Mouse (Mus musculus) MEL (cell line): Measurements from ENCODE around the gene Fxn. TPM values are rescaled to one million over a fixed set of nuclear protein-coding genes. Genes with fewer than 3 reads are reported as not detected.

Experiments
- DNase-seq: peaks from one replicate; pipeline ENCODE4 v3.0.0; 2011; ENCODE audit warnings: low read depth, low spot score
- H3K27ac ChIP-seq: 2 replicates; pipeline ENCODE4 v1.5.1; 2012; ENCODE audit warnings: low read depth, mild to moderate bottlenecking, control low read depth, low read length, moderate library complexity; ENCODE audit not compliant: control insufficient read depth
- H3K27me3 ChIP-seq, 2 experiments: fragments of 150-350 bp in 1 of 2; sonication (generic) in 1 of 2; 2 replicates each; pipeline ENCODE4 v1.6.1; 2012; ENCODE audit warnings: low read length in 2 of 2, mild to moderate bottlenecking in 2 of 2, improper control_type of control experiment in 1 of 2, moderate library complexity in 1 of 2; ENCODE audit not compliant: insufficient read depth in 2 of 2, control insufficient read depth in 1 of 2
- H3K36me3 ChIP-seq, 2 experiments: 2 replicates each; pipeline ENCODE4 v1.6.1; 2012 to 2014; ENCODE audit warnings: low read length in 2 of 2, improper control_type of control experiment in 1 of 2, inconsistent platforms in 1 of 2, mild to moderate bottlenecking in 1 of 2; ENCODE audit not compliant: insufficient read depth in 2 of 2, control insufficient read depth in 1 of 2
- H3K4me1 ChIP-seq, 2 experiments: fragments of 150-350 bp in 1 of 2; sonication (generic) in 1 of 2; 2 replicates each; pipeline ENCODE4 v1.6.1; 2012; ENCODE audit warnings: low read length in 2 of 2, improper control_type of control experiment in 1 of 2, mild to moderate bottlenecking in 1 of 2; ENCODE audit not compliant: insufficient read depth in 2 of 2, control insufficient read depth in 1 of 2
- H3K4me3 ChIP-seq, 2 experiments: fragments of 150-350 bp in 1 of 2; sonication (generic) in 1 of 2; 2 replicates each; pipeline ENCODE4 v1.5.1; 2012; ENCODE audit warnings: low read depth in 2 of 2, low read length in 2 of 2, mild to moderate bottlenecking in 2 of 2, moderate library complexity in 2 of 2, control low read depth in 1 of 2, improper control_type of control experiment in 1 of 2; ENCODE audit not compliant: control insufficient read depth in 1 of 2, insufficient read depth in 1 of 2
- H3K79me2 ChIP-seq: 2 replicates; pipeline ENCODE4 v1.6.1; 2012; ENCODE audit warnings: mild to moderate bottlenecking, low read length, moderate library complexity; ENCODE audit not compliant: control insufficient read depth, poor library complexity, insufficient read depth
- H3K9ac ChIP-seq: 2 replicates; pipeline ENCODE4 v1.6.1; 2012; ENCODE audit warnings: low read depth, mild to moderate bottlenecking, control low read depth, low read length, moderate library complexity; ENCODE audit not compliant: control insufficient read depth, poor library complexity, severe bottlenecking
- H3K9me3 ChIP-seq: fragments of 150-350 bp; sonication (generic); replicated peaks from 2 replicates; pipeline ENCODE4 v1.6.1; 2012; ENCODE audit warnings: mild to moderate bottlenecking, low read length, improper control_type of control experiment, moderate library complexity; ENCODE audit not compliant: insufficient read depth
- BHLHE40 ChIP-seq: IDR thresholded peaks from 2 replicates; pipeline ENCODE4 v1.6.1; 2012; ENCODE audit warnings: low read depth, mild to moderate bottlenecking, inconsistent platforms, low read length, improper control_type of control experiment, borderline replicate concordance
- CHD2 ChIP-seq: IDR thresholded peaks from 2 replicates; pipeline ENCODE4 v1.6.1; 2011; ENCODE audit warnings: low read length, improper control_type of control experiment
- CTCF ChIP-seq, 3 experiments: IDR thresholded peaks in 2 of 3; conservative IDR thresholded peaks in 1 of 3; 2 replicates each; pipeline ENCODE4 v1.5.1; 2011 to 2012; ENCODE audit warnings: low read length in 3 of 3, low read depth in 2 of 3, mild to moderate bottlenecking in 2 of 3, improper control_type of control experiment in 1 of 3, inconsistent platforms in 1 of 3, mixed read lengths in 1 of 3, moderate library complexity in 1 of 3; ENCODE audit not compliant: control insufficient read depth in 1 of 3, insufficient read depth in 1 of 3, poor library complexity in 1 of 3, severe bottlenecking in 1 of 3
- ELF1 ChIP-seq: IDR thresholded peaks from 2 replicates; pipeline ENCODE4 v1.6.1; 2014; ENCODE audit warnings: low read depth, mild to moderate bottlenecking, inconsistent platforms, low read length, improper control_type of control experiment, moderate library complexity
- MAZ ChIP-seq: IDR thresholded peaks from 2 replicates; pipeline ENCODE4 v1.6.1; 2012; ENCODE audit warnings: low read depth, mild to moderate bottlenecking, inconsistent platforms, low read length, improper control_type of control experiment
- MEF2A ChIP-seq: IDR thresholded peaks from 2 replicates; pipeline ENCODE4 v1.6.1; 2014; ENCODE audit warnings: low read depth, mild to moderate bottlenecking, inconsistent platforms, low read length, improper control_type of control experiment; ENCODE audit not compliant: poor library complexity, insufficient replicate concordance, severe bottlenecking; ENCODE audit errors: extremely low read depth
- MYB ChIP-seq: IDR thresholded peaks from 2 replicates; pipeline ENCODE4 v1.6.1; 2011; ENCODE audit warnings: mild to moderate bottlenecking, low read depth, low read length, improper control_type of control experiment
- NELFE ChIP-seq: IDR thresholded peaks from 2 replicates; pipeline ENCODE4 v1.6.1; 2011; ENCODE audit warnings: low read depth, low read length, improper control_type of control experiment
- POLR2AphosphoS2 ChIP-seq: IDR thresholded peaks from 2 replicates; pipeline ENCODE4 v1.6.1; 2011; ENCODE audit warnings: low read length, improper control_type of control experiment
- RAD21 ChIP-seq: IDR thresholded peaks from 2 replicates; pipeline ENCODE4 v1.6.1; 2011; ENCODE audit warnings: mild to moderate bottlenecking, low read depth, low read length, improper control_type of control experiment
- RCOR1 ChIP-seq: IDR thresholded peaks from 2 replicates; pipeline ENCODE4 v1.6.1; 2012; ENCODE audit warnings: low read depth, mild to moderate bottlenecking, inconsistent platforms, low read length, improper control_type of control experiment
- SIN3A ChIP-seq: IDR thresholded peaks from 2 replicates; pipeline ENCODE4 v1.6.1; 2012; ENCODE audit warnings: low read length, improper control_type of control experiment, inconsistent platforms
- SMC3 ChIP-seq: IDR thresholded peaks from 2 replicates; pipeline ENCODE4 v1.6.1; 2011; ENCODE audit warnings: low read depth, low read length, improper control_type of control experiment
- TCF12 ChIP-seq: IDR thresholded peaks from 2 replicates; pipeline ENCODE4 v1.6.1; 2014; ENCODE audit warnings: low read depth, mild to moderate bottlenecking, inconsistent platforms, low read length, improper control_type of control experiment, moderate library complexity
- USF1 ChIP-seq: IDR thresholded peaks from 2 replicates; pipeline ENCODE4 v1.6.1; 2014; ENCODE audit warnings: low read depth, mild to moderate bottlenecking, inconsistent platforms, low read length, improper control_type of control experiment, moderate library complexity
- ZC3H11A ChIP-seq: IDR thresholded peaks from 2 replicates; pipeline ENCODE4 v1.6.1; 2012; ENCODE audit warnings: low read depth, mild to moderate bottlenecking, inconsistent platforms, low read length, improper control_type of control experiment
- ZMIZ1 ChIP-seq: IDR thresholded peaks from 2 replicates; pipeline ENCODE4 v1.6.1; 2012; ENCODE audit warnings: low read depth, mild to moderate bottlenecking, inconsistent platforms, low read length, improper control_type of control experiment, moderate library complexity
- ZNF384 ChIP-seq: IDR thresholded peaks from 2 replicates; pipeline ENCODE4 v1.6.1; 2012; ENCODE audit warnings: low read depth, mild to moderate bottlenecking, inconsistent platforms, low read length, improper control_type of control experiment
- polyA plus RNA-seq, 2 experiments: library from polyadenylated mRNA; stranded (reverse) in 1 of 2; unstranded in 1 of 2; fragments of >175 nt in 1 of 2; fragments of >200 nt in 1 of 2; gene quantifications; 2 replicates each; pipeline versions ENCODE4 v1.2.1 to v1.2.4; 2012; ENCODE audit warnings: low replicate concordance in 2 of 2, low read depth in 1 of 2; ENCODE audit not compliant: insufficient read length in 2 of 2, insufficient read depth in 1 of 2, missing spikeins in 1 of 2
- total RNA-seq: library from RNA; depleted of rRNA; stranded (reverse); fragments of 300-350 nt; gene quantifications from 2 replicates; pipeline ENCODE4 v1.2.3, GENCODE M21; 2012

The Fxn gene
- total and polyA plus RNA-seq, 3 experiments = 53.7 to 83.7 TPM; not detected in 1

DNA sequence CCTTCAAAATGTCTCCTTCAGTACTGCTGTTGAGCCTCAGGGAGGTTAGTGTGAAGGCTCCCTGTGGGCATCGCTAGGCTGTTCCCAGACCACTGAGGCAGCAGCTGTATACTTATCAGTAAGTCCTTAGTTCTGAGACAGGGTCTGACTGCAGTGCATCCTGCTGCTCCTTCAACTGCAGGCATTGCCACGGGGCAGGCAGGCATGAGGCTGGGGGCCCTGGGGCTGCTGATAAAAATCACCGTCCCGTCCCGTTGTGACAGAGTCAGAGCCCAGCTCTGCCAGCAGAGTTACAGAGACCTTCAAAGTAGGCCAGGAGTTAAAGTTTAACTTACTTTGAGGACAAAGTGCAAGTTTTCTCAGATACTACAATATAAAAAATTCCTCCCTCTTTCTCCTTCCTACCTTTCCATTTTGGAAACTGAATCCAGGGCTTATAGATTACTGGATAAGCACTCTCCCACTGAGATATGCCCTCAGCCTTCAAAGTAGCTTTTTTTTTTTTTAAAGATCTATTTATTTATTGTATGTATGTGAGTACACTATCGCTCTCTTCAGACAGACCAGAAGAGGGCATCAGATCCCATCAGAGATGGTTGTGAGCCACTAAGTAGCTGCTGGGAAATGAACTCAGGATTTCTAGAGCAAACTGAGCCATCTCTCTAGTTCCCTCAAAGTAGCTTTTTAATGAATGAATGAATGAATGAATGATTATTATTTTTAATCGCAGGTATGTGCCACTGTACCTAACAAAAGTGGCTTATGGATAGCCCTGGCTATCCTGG, 14.2 kb downstream of the Fxn start:
- Histone ChIP-seq H3K9ac (no peak overlapping the region), H3K9me3 (no peaks in the 10 kb centered on the region), H3K27ac (no peak overlapping the region), H3K36me3 (peaks cover 0 to 2% of the 10 kb centered on the region in 2 experiments; a peak in 1 of 4 replicates), H3K4me1 (no peaks in the 10 kb centered on the region), H3K79me2 (no peaks in the 10 kb centered on the region), H3K27me3 (no peaks in the 10 kb centered on the region), H3K4me3 (no peak overlapping the region)
- no peak for TF ChIP-seq BHLHE40
- TF ChIP-seq MAZ = no peak
- TF ChIP-seq RAD21 = no peak
- no peak for TF ChIP-seq USF1
- TF ChIP-seq TCF12 = no peak
- TF ChIP-seq RCOR1 = no peak
- TF ChIP-seq ZMIZ1 = no peak
- no peak for TF ChIP-seq MEF2A
- no peak for TF ChIP-seq ZNF384
- no peak for TF ChIP-seq MYB
- TF ChIP-seq SIN3A = no peak
- no peak for TF ChIP-seq ELF1
- DNase-seq = peak; percentile 22

DNA sequence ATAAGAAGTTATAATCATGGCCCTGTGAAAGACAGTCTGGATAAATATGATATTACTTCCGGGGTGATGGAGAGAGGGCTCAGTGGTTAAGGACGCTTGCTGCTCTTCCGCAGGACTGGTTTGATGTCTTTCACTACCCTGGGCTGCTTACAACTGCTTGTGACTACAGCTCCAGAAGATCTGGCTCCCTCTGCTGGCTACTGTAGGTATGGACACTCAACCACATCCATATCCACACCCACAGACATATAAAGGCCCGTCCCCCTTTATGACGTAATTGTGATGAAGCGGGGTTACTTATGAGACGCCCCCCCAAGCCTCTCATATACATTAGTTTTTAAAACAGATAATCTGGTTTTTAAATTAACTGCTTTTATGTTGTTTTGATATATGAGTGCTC, 15.4 kb downstream of the Fxn start:
- H3K79me2 ChIP-seq = no peaks in the 10 kb centered on the region
- H3K4me1 ChIP-seq = no peaks in the 10 kb centered on the region
- no peak overlapping the region for H3K27ac ChIP-seq
- no peaks in the 10 kb centered on the region for H3K27me3 ChIP-seq
- no peak overlapping the region for H3K9ac ChIP-seq
- TF ChIP-seq RAD21 (peak; percentile 51), CHD2 (no peak), ZC3H11A (peak; percentile 38), SMC3 (peak; percentile 71), CTCF (IDR thresholded peaks at IDR 0.05 in 2 of 3, conservative IDR thresholded peaks at IDR 0.05 in 1 of 3; ENCODE audit: control insufficient read depth in 1 of 3, insufficient read depth in 1 of 3, low read depth in 2 of 3, low read length in 3 of 3, poor library complexity in 1 of 3, severe bottlenecking in 1 of 3) (peak; percentile 63 to 73 (median 69)), USF1 (no peak), NELFE (no peak), POLR2AphosphoS2 (no peak)
- H3K9me3 ChIP-seq = no peaks in the 10 kb centered on the region
- H3K36me3 ChIP-seq = peaks cover 0 to 2% of the 10 kb centered on the region in 2 experiments; a peak in 1 of 4 replicates
- no peak overlapping the region for H3K4me3 ChIP-seq
- DNase-seq = peak; percentile 86
